Mouse (Mus musculus) embryonic facial prominence, embryonic 14.5 days (tissue): Measurements from ENCODE around the gene Faim2. TPM values are rescaled to one million over a fixed set of nuclear protein-coding genes. Genes with fewer than 3 reads are reported as not detected.

Experiments
- ATAC-seq: fragments of 200-750 bp; cut with Nextera tagmentation; 2 replicates; pipeline ENCODE4 v1.8.0; 2017; ENCODE audit warnings: low read depth, moderate number of reproducible peaks, moderate TSS enrichment
- DNase-seq: peaks from one replicate; pipeline ENCODE4 v3.0.0-alpha.2; 2015; ENCODE audit warnings: low spot score
- H3K27ac ChIP-seq: fragments of 300-500 bp; sonication (generic); replicated peaks from 2 replicates; pipeline ENCODE4 v1.5.1; 2014; ENCODE audit warnings: low read depth, mild to moderate bottlenecking, low read length, moderate library complexity
- H3K27me3 ChIP-seq: fragments of 300-500 bp; sonication (generic); replicated peaks from 2 replicates; pipeline ENCODE4 v1.6.1; 2014; ENCODE audit warnings: low read length; ENCODE audit not compliant: control insufficient read depth, insufficient read depth
- H3K36me3 ChIP-seq: fragments of 300-500 bp; sonication (generic); 2 replicates; pipeline ENCODE4 v1.6.1; 2014; ENCODE audit warnings: low read length, mixed read lengths; ENCODE audit not compliant: control insufficient read depth, insufficient read depth
- H3K4me1 ChIP-seq: fragments of 300-500 bp; sonication (generic); 2 replicates; pipeline ENCODE4 v1.6.1; 2014; ENCODE audit warnings: antibody characterized with exemption, low read length; ENCODE audit not compliant: control insufficient read depth, insufficient read depth
- H3K4me2 ChIP-seq: fragments of 300-500 bp; sonication (generic); 2 replicates; pipeline ENCODE4 v1.6.1; 2014; ENCODE audit warnings: low read depth, mild to moderate bottlenecking, low read length, moderate library complexity, mixed read lengths
- H3K4me3 ChIP-seq: fragments of 300-500 bp; sonication (generic); 2 replicates; pipeline ENCODE4 v1.5.1; 2014; ENCODE audit warnings: low read depth, mild to moderate bottlenecking, low read length
- H3K9ac ChIP-seq: fragments of 300-500 bp; sonication (generic); 2 replicates; pipeline ENCODE4 v1.6.1; 2014; ENCODE audit warnings: low read depth, mild to moderate bottlenecking, low read length, moderate library complexity, mixed read lengths
- H3K9me3 ChIP-seq: fragments of 300-500 bp; sonication (generic); 2 replicates; pipeline ENCODE4 v1.6.1; 2016; ENCODE audit warnings: low read length; ENCODE audit not compliant: control insufficient read depth
- WGBS: fragments of 180-500 bp; shearing (Covaris S2); extraction: QIAGEN DNeasy Blood & Tissue Kit; methylation state at CpG from one replicate; pipeline ENCODE4 v1.1.7; 2014; 5-methylcytosine and 5-hydroxymethylcytosine counted together
- polyA plus RNA-seq: library from polyadenylated mRNA; unstranded; fragments of >200 nt; fragmentation: Nextera tagmentation; extraction: Ambion mirVana; gene quantifications from 2 replicates; pipeline ENCODE4 v1.2.1, GENCODE M21; 2014

Gene Faim2
- 1.1 and 1.5 TPM in 2 replicates for polyA plus RNA-seq

DNA sequence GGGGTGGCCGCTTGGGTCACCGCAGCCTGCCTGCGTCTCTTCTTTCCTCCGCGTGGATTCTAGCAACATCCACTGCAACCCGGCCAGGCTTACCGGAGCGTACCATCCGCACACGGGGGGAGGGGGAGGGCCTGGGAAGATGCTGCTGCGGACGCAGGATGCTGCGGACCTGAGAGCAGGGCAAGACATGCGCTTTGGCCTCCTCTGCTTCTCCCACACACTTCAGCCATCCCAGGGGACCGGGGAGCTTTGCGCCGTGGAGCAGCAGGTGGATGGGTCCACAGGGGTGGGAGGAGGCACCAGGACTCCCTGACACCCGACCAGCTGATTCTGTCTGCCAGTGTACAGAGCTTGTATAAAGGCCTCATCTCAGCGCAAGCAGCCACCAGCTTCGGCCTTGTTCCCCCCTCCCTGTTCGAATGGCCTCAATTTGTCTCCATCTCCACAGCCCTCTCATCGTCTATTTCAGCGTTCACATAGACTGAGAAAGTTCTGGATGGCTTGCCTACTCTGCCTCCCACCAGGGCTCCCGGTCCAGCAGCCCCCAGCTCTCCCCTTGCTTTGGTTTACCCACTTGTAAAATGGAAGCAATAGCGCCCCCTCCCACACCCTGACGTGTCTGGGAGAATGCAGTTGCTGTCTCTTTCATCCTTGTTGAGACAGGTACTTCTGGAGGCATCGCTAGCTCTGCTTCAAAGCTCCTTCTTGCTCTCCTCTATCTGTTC lies at the start of gene Faim2:
Gene Faim2 (minus strand): TSS at position 537 of the 725 bp plus-strand sequence.
- no peak within 1 kb of the TSS for H3K9ac ChIP-seq
- H3K27me3 ChIP-seq, result peaks cover 16% of the 10 kb centered on the region
- H3K27ac ChIP-seq, result no peak within 1 kb of the TSS
- 0 out of 2 replicates have a peak within 1 kb of the TSS, but pooled peaks have one; percentile 2 for H3K4me3 ChIP-seq
- H3K4me1 ChIP-seq, result peaks cover 5% of the 10 kb centered on the region; the same call in 1 of the 2 replicates
- no peak for DNase-seq
- H3K4me2 ChIP-seq, result peak within 1 kb of the TSS; percentile 7; the same call in 1 of the 2 replicates
- H3K9me3 ChIP-seq, result no peaks in the 10 kb centered on the region
- H3K36me3 ChIP-seq, result no peaks in the 10 kb centered on the region
- WGBS, result 13% methylated on average over 20 of the region's 27 CpGs
- no peak for ATAC-seq

DNA sequence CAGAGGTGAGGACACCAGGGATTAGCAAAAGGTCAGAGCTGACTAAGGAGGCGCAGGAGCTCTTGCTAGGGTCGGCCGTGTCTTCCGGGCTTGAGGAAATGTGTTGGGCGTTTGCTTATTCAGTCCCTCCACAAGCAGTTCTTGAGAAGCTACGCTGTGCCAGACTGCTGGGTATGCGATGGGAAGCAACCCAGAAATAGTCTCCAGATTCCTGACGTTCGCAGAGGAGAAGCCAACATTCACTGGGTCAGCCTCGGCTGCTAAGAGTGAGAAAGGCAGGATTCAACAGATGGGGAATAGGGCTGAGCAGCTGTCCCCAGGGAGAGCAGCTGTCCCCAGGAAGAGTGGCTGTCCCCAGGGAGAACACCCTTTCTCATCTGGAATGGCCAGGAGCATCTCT lies 41.2 kb upstream of the Faim2 start:
- H3K4me3 ChIP-seq, result no peak overlapping the region
- no peaks in the 10 kb centered on the region for H3K9me3 ChIP-seq
- H3K27me3 ChIP-seq, result no peaks in the 10 kb centered on the region
- peak; percentile 10 for DNase-seq
- no peak overlapping the region for H3K27ac ChIP-seq
- H3K4me1 ChIP-seq, result no peaks in the 10 kb centered on the region
- WGBS, result 77% methylated on average over 10 of the region's 10 CpGs
- no peaks in the 10 kb centered on the region for H3K36me3 ChIP-seq
- H3K4me2 ChIP-seq, result no peak overlapping the region
- no peak overlapping the region for H3K9ac ChIP-seq
- ATAC-seq, result no peak

DNA sequence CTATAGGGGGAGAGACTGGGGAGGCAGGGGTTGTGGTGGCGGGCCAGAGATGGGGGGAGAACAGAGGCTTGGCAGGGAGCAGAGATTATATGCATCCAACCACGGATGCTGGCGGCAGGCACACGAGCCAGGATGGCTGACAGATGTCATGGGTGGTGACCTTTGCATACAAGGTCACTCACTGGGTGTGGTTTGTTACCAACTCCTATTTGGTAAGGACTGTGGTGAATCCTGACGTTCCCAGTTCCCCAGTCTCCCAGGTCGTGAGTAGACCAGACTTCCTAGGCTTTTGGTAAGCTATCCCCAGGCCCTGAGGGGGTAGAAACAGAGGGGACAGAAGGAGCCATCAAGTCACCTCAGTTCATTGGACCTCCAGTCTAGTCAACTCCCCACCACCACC lies 40.7 kb upstream of the Faim2 start:
- WGBS, result 53% methylated on average over 6 of the region's 6 CpGs

DNA sequence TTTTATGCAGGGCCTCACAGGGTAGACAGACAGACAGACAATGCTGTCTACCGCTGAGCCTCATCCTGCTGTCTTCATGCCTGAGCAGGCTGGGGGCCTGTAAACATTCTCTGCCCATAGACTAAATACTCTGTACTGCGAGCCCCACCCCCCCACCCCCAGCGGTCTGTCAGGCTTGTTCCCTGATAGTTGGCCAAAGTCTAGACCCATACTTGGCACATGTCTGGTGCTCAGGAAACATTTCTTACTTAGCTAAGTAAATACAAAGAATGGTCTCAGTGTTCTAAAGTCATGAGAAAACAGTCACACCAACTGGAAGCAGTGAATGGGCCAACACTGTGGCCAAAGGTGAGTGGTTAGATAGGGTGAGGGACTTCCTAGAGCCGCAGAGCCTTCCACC lies 39.4 kb upstream of the Faim2 start:
- ATAC-seq, result no peak

More for the DNA sequence above, 40.7 kb upstream of the Faim2 start:
- DNase-seq (no peak), ATAC-seq (no peak)
- H3K9me3 ChIP-seq, result no peaks in the 10 kb centered on the region
- H3K9ac ChIP-seq, result no peak overlapping the region
- no peaks in the 10 kb centered on the region for H3K36me3 ChIP-seq
- H3K27me3 ChIP-seq, result no peaks in the 10 kb centered on the region
- no peak overlapping the region for H3K4me2 ChIP-seq
- no peak overlapping the region for H3K4me3 ChIP-seq
- H3K4me1 ChIP-seq, result no peaks in the 10 kb centered on the region
- no peak overlapping the region for H3K27ac ChIP-seq

DNA sequence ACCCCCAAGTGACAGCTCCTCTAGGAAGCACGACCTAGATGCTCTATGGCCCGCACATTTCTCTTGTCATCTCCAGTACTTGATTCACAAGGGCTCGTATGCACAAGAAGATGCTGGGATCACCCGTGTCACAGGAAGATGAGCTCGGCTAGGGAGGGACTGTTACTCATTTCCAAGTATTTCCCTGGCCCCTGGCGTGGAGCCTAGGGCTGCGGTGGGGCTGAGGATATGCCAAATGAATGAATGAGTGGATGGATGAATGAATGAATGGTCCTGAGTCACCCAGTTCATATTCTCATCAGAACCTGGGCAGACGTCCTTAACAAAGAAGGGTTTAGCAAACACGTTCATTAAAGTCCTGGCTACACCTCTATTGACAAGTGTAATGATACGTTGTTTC lies 32.3 kb upstream of the Faim2 start:
- DNase-seq (no peak), ATAC-seq (no peak)
- Histone ChIP-seq H3K4me3 (no peak overlapping the region), H3K4me1 (no peaks in the 10 kb centered on the region), H3K36me3 (no peaks in the 10 kb centered on the region), H3K4me2 (no peak overlapping the region), H3K9ac (no peak overlapping the region), H3K27me3 (no peaks in the 10 kb centered on the region), H3K9me3 (no peaks in the 10 kb centered on the region), H3K27ac (no peak overlapping the region)
- 80% methylated on average over 10 of the region's 10 CpGs for WGBS

More for the DNA sequence above, 39.4 kb upstream of the Faim2 start:
- H3K27ac ChIP-seq, result no peak overlapping the region
- H3K9ac ChIP-seq, result no peak overlapping the region
- H3K4me1 ChIP-seq, result no peaks in the 10 kb centered on the region
- no peaks in the 10 kb centered on the region for H3K36me3 ChIP-seq
- DNase-seq, result no peak
- H3K27me3 ChIP-seq, result no peaks in the 10 kb centered on the region
- no peaks in the 10 kb centered on the region for H3K9me3 ChIP-seq
- 70% methylated on average over 4 of the region's 4 CpGs for WGBS
- no peak overlapping the region for H3K4me3 ChIP-seq
- H3K4me2 ChIP-seq, result no peak overlapping the region

DNA sequence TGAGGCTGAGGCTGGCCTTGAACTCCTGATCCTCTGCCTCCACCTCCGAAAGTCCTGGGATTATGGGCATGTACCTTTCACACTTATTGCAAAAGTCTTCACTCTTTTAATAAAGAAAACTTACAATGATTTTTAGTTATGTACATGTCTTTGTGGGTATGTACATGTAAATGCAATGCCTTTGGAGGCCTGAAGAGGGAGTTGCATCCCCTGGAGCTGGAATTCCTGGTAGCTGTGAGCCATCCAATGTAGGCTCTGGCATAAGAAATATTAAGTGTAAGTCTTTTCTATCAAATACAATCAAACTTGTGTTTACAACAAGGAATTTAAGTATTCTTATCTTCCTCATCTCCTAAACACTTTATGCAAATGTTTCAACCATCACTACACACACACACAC lies 31.0 kb upstream of the Faim2 start:
- H3K4me2 ChIP-seq, result no peak overlapping the region
- H3K36me3 ChIP-seq, result no peaks in the 10 kb centered on the region

DNA sequence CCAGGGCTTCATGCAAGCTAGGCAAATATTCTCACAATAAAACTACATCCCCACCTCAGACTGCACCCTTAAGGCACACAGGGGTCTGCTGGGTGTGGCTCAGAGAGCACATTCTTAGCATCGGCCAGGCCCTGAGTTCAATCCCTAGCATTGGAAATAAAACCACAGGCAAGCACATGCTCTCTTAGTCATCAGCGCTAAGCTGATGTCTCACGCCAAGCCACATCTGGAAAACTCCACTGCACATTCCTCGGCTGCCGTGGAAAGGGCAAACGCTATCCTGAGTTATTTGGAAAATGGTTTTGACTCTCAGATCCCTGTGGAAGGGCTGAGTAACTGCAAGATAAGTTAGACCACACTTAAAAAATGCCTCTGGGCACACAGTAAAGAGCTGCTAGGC lies 25.8 kb upstream of the Faim2 start:
- Histone ChIP-seq H3K4me2 (no peak overlapping the region), H3K4me1 (peaks cover 10% of the 10 kb centered on the region; the same call in 1 of the 2 replicates), H3K9ac (no peak overlapping the region), H3K36me3 (no peaks in the 10 kb centered on the region), H3K27ac (0 out of 2 replicates have a peak overlapping the region, but pooled peaks have one; percentile 15), H3K27me3 (no peaks in the 10 kb centered on the region), H3K4me3 (no peak overlapping the region), H3K9me3 (no peaks in the 10 kb centered on the region)
- peak; percentile 60; the same call in 1 of the 2 replicates for ATAC-seq
- peak; percentile 69 for DNase-seq
- WGBS, result 21% methylated on average over 6 of the region's 6 CpGs

More for the DNA sequence above, 31.0 kb upstream of the Faim2 start:
- DNase-seq (no peak), ATAC-seq (no peak)
- no peak overlapping the region for H3K27ac ChIP-seq
- no peaks in the 10 kb centered on the region for H3K27me3 ChIP-seq
- H3K4me1 ChIP-seq, result peaks cover 6% of the 10 kb centered on the region; the same call in 1 of the 2 replicates
- H3K9ac ChIP-seq, result no peak overlapping the region
- H3K4me3 ChIP-seq, result no peak overlapping the region
- H3K9me3 ChIP-seq, result no peaks in the 10 kb centered on the region
- WGBS, result 89% methylated on average over 1 of the region's 1 CpGs

DNA sequence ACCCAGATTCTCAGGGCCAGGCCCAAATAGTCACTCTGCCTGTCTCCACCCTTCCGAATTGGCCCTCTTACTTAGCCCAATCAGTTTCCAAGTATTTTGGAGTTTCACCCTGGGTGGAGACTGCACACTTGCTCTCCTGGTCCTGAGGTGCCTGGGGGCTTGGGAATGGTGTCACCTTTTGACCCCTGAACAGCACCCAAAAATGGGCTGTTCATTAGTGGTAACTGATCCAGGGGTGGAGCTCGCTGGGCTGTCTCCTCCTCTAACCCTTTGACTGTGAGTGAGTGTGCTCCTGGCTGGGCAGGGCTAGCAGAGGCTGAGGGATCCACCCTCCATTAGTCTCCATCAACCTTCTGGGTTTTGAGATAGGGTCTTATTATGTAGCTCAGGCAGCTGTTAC lies 21.9 kb upstream of the Faim2 start:
- H3K9me3 ChIP-seq, result no peaks in the 10 kb centered on the region
- no peak for ATAC-seq
- no peak overlapping the region for H3K4me3 ChIP-seq
- 44% methylated on average over 2 of the region's 2 CpGs for WGBS
- H3K9ac ChIP-seq, result no peak overlapping the region
- no peak for DNase-seq
- no peaks in the 10 kb centered on the region for H3K36me3 ChIP-seq
- no peaks in the 10 kb centered on the region for H3K27me3 ChIP-seq
- no peak overlapping the region for H3K4me2 ChIP-seq
- H3K27ac ChIP-seq, result no peak overlapping the region
- H3K4me1 ChIP-seq, result peaks cover 26% of the 10 kb centered on the region

DNA sequence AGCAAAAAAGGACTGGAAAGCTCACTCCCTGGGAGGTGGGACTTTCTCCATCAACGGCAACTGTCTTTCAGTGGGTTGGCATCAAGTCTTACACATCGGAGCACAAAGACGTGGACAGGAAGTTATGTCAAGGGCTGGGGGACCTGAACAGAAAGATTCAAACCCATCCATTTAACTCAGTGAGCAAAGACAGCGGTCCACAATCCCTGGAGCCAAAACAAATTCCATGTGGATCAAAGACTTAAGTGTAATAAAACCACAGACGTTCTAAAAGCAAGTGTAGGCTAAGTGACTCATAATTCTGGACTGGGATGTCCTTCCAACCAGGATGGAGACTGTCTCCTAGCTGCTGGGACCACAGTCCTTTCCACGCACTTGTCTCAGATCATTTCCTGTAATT lies 19.8 kb upstream of the Faim2 start:
- H3K36me3 ChIP-seq, result no peaks in the 10 kb centered on the region
- ATAC-seq, result no peak
- 54% methylated on average over 6 of the region's 6 CpGs for WGBS
- H3K4me1 ChIP-seq, result peaks cover 16% of the 10 kb centered on the region
- no peak overlapping the region for H3K4me3 ChIP-seq
- H3K27me3 ChIP-seq, result no peaks in the 10 kb centered on the region; the same call in 1 of the 2 replicates
- H3K27ac ChIP-seq, result no peak overlapping the region
- no peak overlapping the region for H3K9ac ChIP-seq
- DNase-seq, result no peak
- no peaks in the 10 kb centered on the region for H3K9me3 ChIP-seq
- no peak overlapping the region for H3K4me2 ChIP-seq
